Mouse (Mus musculus) heart, postnatal 14 days (tissue): ENCODE measurements around the gene Ager. TPM values are rescaled to one million over a fixed set of nuclear protein-coding genes. Genes with fewer than 3 reads are reported as not detected.
A peak's percentile ranks its signal among the peaks of the same experiment; 100 is the strongest.

Experiments
- DNase-seq, 2 experiments: peaks; one replicate each; pipeline ENCODE4 v3.0.0; 2021 to 2022
- intact Hi-C: fragments of 180-260 bp; cut with DNase I; formaldehyde crosslinking; loops from one replicate; pipeline ENCODE4 v1.15.1; 2025
- long read RNA-seq, 2 experiments: library from polyadenylated mRNA; stranded (forward); transcript quantifications; one replicate each; pipeline ENCODE4 v2.0.0; 2021
- total RNA-seq, 2 experiments: library from RNA; stranded (reverse); gene quantifications; 2 replicates each; pipeline ENCODE4 v1.2.3; 2021

Ager gene
- 1 to 10 TPM; 1.0 to 1.2 TPM for total RNA-seq
- long read RNA-seq, experiment 1, result 0 reads
- long read RNA-seq, experiment 2, result 0 reads

GRCm38 (mm10) chr17:34597566-34598095, at the start of gene Ager:
Gene Ager (plus strand): TSS chr17:34597862.
- intact Hi-C loops, result no loop called here

DNA sequence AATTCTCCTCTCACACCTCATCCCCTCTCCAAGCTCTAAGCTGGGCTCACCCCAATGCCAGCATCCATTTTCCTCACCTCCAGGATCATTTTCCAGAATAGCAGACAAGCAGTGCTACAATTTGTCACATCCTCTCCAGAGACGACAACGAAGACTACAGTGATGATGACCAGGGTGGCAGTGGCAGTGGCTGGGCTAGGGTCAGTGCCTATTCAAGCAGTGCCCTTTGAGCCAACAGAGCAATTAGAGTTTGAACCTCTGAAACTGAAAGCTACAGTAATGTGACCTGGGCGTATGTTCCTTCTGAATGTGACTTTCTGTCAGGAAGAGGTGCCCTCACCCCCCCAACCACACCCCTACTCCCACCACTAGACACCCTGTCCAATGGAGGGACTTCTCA, 48.5 kb upstream of the Ager start:
- intact Hi-C loops, result no loop called here
- no peak for DNase-seq

More at GRCm38 (mm10) chr17:34597566-34598095, at the start of gene Ager:
- DNase-seq, result no peak

- intact Hi-C loops, result no loop called here
- no peak for DNase-seq
Measured at GRCm38 (mm10) chr17:34549843-34550242, 47.8 kb upstream of the Ager start.

DNA sequence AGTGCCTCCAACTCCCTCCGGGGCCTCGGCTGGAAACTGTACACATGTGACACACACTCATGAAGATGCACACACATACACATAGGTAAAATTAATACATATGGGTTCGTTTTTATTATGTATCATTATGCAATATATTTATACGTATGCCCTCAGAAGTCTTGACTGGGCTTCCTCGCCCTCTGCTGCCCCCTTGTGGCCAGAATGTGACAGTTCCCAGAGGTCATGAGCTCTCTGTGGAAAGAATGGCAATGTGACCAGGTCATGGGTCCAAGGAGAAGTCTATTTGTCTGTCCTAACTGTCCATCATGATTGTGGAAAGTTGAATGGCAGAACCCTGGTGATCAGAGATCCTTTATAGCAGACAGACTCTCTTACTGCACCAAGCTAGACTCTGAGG, 42.2 kb upstream of the Ager start:
- peak; percentile 84 to 89 for DNase-seq
- intact Hi-C loops, result loop anchor here (1.0 kb wide), 1 partner anchor 116 kb away; no protein-coding TSS in a partner anchor

- intact Hi-C loops, result no loop called here
Measured at GRCm38 (mm10) chr17:34556406-34556805, 41.3 kb upstream of the Ager start.

GRCm38 (mm10) chr17:34557411-34557810, 40.3 kb upstream of the Ager start:
- intact Hi-C loops, result no loop called here
- DNase-seq, result no peak

More at GRCm38 (mm10) chr17:34556406-34556805, 41.3 kb upstream of the Ager start:
- DNase-seq, result no peak

- intact Hi-C loops, result no loop called here
- DNase-seq, result no peak
Measured at GRCm38 (mm10) chr17:34559116-34559515, 38.5 kb upstream of the Ager start.

DNA sequence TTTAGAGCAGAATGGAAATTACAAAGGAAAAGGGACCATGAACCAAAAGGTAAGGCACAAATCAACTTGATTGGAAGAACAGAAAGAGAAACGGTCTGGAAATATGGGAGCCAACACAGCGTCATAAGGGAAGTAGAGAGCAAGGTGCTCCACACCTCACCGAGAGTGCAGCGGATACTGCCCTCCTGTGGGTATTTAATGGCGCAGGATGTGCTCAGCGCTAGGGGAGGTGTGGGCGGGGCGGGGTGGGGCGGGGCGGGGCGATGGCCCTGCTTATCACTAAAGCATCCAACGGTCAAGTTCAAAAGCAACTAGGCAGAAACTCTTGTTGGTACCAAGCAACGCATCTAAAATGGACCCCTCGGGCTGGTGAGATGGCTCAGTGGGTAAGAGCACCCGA, 37.8 kb upstream of the Ager start:
- intact Hi-C loops, result no loop called here
- DNase-seq, result no peak

GRCm38 (mm10) chr17:34560438-34560837, 37.2 kb upstream of the Ager start:
- intact Hi-C loops, result no loop called here
- DNase-seq, result no peak

DNA sequence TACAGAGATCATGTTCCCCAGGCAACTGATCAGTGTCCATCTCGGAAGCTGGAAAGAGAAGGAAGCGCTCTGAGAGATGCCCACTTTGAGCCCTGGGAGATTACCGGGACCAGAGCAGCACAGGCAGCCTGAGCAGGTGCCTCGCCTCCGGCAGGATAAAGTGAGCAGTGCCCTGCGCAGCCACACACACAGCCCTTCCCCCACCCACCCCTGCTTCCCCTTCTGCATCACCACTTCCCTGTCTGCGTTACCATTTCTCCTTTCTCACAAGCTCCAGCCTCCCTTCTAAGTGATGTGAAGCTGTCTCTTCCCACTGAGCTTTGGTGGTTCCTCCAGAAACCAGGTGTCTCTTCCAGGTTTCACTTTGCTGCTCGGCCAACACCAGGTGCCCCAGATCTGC, 36.5 kb upstream of the Ager start:
- DNase-seq, result no peak
- intact Hi-C loops, result no loop called here

- DNase-seq, result no peak
- intact Hi-C loops, result no loop called here
Measured at GRCm38 (mm10) chr17:34562595-34562994, 35.1 kb upstream of the Ager start.

GRCm38 (mm10) chr17:34563354-34563753, 34.3 kb upstream of the Ager start:
- DNase-seq, result no peak
- intact Hi-C loops, result no loop called here

DNA sequence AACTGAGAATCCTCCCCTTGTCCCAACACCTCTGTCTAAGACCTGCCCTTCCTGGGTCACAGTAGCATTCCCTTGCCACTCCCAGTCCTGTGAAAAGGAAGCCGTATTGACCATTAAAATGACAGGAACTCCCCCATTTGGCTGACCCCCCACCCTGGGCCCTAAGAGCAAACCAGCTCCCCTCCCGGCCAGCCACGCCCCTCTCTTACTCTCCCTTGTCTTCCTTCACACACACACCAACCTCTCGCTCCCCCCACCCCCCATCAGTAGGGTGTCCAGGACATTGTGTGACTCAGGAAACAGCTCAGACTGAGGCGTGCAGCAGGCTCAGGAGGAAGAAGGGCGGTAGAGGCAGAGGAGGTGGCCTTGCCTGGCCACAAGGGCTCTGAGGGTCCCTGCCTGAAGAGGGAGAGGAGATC, 33.6 kb upstream of the Ager start, which contains the start of gene Notch4:
Notch4 (plus strand) TSS at position 266 of the 419 bp plus-strand sequence.
- DNase-seq, result peak; percentile 55 to 69
- intact Hi-C loops, result no loop called here

DNA sequence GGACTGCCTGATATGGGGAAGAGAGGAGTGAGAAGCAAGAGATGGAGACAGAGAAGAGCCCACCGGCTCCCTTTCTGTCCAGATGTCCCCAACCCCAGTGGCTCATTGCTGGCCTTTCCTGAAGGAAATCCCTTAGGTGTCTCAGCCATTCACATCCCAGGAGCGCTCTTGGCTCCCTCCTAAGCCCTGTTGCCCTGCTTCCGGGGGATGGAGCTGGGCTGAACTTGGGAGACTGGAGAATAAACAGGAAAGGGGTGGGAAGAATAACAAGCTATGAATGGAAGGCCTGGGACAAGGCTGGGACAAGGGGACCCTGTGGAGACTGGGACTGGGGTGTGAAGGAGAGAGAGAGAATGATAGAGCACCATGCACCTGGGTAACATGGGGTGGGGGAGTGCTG, 32.9 kb upstream of the Ager start:
- DNase-seq, result peak; percentile 45 to 62

GRCm38 (mm10) chr17:34567311-34567710, 30.4 kb upstream of the Ager start:
- DNase-seq, result no peak
- intact Hi-C loops, result no loop called here

More for the DNA sequence above, 32.9 kb upstream of the Ager start:
- intact Hi-C loops, result no loop called here

DNA sequence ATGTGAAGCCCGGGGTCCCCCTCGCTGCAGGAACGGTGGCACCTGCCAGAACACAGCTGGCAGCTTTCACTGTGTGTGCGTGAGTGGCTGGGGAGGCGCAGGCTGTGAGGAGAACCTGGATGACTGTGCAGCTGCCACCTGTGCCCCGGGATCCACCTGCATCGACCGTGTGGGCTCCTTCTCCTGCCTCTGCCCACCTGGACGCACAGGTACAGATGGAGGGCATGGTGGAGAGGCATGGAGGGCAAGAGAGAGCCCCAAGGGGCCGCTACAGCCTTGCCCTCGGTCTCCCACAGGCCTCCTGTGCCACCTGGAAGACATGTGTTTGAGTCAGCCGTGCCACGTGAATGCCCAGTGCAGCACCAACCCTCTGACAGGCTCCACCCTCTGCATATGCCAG, 29.2 kb upstream of the Ager start:
- DNase-seq, result no peak
- intact Hi-C loops, result no loop called here

DNA sequence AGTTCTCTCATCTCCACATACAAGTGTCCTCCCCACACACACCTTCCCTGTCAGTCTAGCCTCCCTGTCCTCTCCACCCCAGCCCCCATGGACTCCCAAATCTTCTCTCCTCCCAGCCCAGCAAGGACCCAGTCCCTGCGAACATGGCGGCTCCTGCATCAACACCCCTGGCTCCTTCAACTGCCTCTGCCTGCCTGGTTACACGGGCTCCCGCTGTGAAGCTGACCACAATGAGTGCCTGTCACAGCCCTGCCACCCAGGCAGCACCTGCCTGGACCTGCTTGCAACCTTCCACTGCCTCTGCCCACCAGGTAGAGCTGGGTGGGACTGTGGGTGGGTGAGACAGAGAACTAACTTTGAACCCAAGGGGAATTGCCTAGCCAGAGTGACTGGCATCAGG, 27.7 kb upstream of the Ager start:
- intact Hi-C loops, result loop anchor here (2.0 kb wide), 1 partner anchor 15 kb away; no protein-coding TSS in a partner anchor

DNA sequence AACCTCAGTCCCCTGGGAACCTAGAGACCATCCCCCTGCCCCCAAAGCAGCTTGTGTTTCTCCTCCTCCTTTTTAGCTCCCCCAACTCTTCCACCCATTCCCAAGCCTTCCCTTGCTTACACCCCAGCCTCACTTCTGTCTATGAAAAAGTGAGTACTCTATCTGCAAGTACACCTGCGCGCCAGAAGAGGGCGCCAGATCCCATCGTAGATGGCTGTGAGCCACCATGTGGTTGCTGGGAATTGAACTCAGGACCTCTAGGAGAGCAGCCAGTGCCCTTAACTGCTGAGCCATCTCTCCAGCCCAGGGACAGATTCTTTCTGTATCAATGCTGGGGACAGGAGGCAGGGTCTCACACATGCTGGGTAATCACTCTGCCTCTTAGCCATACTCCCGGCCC, 25.8 kb upstream of the Ager start:
- DNase-seq, result no peak
- intact Hi-C loops, result loop anchor here (1.0 to 2.0 kb wide), 2 partner anchors 13 to 47 kb away; no protein-coding TSS in a partner anchor

More for the DNA sequence above, 27.7 kb upstream of the Ager start:
- DNase-seq, result no peak

GRCm38 (mm10) chr17:34572361-34572760, 25.3 kb upstream of the Ager start:
- no peak for DNase-seq
- intact Hi-C loops, result loop anchor here (1.0 kb wide), 1 partner anchor 47 kb away; no protein-coding TSS in a partner anchor

GRCm38 (mm10) chr17:34576577-34576976, 21.1 kb upstream of the Ager start:
- no peak for DNase-seq
- intact Hi-C loops, result no loop called here

DNA sequence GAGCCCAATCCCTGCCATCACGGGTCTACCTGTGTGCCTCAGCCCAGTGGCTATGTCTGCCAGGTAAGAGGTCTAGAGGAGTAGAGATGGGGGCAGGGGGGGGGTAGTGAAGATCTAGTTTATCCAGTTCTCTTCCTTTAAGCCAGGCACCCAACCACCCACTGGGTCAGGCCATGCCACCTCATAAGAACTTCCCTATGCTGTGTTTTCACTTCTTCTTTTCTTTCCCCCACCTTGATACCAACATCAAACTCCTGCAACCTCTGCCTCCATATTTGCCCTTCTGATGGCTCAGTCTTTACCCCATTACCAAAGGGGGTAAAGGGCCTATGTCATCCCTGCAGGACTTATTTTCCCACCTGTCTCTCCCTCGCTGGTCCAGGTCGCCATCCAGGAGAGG, 19.6 kb upstream of the Ager start:
- DNase-seq, result no peak
- intact Hi-C loops, result no loop called here

DNA sequence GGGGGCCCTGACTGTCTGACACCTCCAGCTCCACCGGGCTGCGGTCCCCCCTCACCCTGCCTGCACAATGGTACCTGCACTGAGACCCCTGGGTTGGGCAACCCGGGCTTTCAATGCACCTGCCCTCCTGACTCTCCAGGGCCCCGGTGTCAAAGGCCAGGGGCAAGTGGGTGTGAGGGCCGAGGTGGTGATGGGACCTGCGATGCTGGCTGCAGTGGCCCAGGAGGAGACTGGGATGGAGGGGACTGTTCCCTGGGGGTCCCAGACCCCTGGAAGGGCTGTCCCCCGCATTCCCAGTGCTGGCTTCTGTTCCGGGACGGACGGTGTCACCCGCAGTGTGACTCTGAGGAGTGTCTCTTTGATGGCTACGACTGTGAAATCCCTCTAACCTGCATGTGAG, 15.1 kb upstream of the Ager start:
- no peak for DNase-seq
- intact Hi-C loops, result no loop called here

DNA sequence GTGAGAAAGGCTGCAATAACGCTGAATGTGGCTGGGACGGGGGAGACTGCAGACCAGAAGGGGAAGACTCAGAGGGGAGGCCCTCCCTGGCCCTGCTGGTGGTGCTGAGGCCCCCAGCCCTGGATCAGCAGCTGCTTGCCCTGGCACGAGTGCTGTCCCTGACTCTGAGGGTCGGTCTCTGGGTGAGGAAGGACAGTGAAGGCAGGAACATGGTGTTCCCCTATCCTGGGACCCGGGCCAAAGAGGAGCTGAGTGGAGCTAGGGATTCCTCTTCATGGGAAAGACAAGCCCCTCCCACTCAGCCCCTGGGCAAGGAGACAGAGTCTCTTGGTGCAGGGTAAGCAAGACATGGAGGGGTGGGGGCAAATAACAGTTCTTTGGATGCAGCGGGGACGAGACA, 14.3 kb upstream of the Ager start:
- intact Hi-C loops, result no loop called here
- DNase-seq, result no peak
